Mouse (Mus musculus) telencephalon, adult 2 months (tissue): ENCODE measurements around the gene Arl5a.

Source experiments
- DNase-seq: peaks from one replicate; pipeline ENCODE4 v3.0.0-alpha.2; 2011; ENCODE audit warnings: low read depth, low spot score

The Arl5a gene

DNA sequence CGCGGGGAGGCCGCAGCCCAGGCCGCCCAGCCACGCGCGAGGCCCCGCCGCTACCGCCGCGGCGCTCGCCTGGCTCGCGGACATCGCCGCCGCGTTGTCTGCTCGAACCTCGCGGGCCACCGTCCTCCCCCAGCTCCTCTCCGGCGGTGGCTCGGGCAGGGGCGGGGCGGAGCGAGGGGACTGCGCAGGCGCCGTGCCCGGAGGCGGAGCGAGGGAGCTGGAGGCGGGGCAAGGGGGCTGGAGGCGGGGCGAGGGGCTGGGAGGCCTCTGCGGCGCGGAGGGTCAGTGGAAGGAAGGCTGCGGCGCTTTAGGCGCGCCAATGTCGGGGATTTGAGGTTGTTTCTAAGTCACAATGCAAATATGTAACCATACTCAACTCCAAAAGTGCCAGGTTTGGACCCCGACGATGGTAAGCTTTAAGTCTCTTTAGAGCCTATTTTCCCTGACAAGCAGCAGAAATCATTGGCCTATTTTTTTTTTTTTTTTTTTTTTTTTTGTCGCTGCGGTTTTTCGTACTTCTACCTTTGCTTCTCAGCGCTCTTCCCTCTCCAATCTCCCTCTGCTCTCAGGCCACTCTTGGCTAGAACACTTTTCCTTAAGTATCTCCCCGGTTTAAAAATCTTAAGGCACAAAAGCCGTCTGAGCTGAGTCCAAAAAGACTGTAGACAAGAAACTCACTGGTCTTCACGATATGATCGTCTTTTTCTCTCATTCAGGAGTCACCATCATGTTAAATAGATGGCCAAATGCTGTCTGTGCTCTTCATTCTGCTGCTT is at the start of gene Arl5a:
TSS of gene Arl5a (minus strand) at position 155 of the 776 bp plus-strand sequence.
- peak; percentile 83 for DNase-seq

DNA sequence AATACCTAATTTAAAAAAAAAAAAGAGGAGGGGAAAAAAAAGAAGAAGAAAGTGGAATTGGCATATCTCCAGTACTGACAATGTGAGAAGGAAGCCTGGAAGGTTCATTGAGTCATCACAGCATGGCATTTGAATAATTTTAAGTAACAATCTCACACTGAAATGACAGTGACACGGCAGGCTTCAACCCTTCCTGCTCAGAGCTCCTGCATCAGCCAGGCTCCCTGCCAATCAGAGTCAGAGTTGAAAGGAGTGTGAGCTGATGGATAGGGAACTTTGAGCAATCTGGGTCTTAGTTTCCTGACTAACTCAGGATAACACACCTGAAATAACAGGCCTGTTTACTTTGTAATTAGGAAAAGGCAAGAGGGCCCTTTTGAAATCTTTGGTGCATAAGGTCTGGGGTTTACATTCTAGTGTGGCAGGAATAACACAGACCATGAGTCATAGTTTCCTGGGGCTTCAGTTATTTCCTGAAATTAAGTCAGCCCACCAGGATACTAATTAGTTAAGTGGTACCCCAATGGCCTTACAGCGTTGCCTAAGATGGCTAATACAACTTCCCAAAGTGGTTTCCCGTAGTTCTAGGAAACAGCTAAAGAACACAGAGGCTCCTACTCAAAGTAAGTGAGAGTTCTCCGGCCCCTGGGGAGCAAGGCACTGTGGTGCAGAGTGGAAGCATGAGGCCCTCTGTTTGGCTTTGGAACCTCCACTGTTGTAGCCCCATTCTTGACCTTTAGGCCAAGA is 47.0 kb upstream of the Arl5a start:
- no peak for DNase-seq

- DNase-seq: no peak
Observed at GRCm38 (mm10) chr2:52470044-52470560, 45.4 kb upstream of the Arl5a start.

- no peak for DNase-seq
Observed at GRCm38 (mm10) chr2:52467629-52468028, 42.9 kb upstream of the Arl5a start.

DNA sequence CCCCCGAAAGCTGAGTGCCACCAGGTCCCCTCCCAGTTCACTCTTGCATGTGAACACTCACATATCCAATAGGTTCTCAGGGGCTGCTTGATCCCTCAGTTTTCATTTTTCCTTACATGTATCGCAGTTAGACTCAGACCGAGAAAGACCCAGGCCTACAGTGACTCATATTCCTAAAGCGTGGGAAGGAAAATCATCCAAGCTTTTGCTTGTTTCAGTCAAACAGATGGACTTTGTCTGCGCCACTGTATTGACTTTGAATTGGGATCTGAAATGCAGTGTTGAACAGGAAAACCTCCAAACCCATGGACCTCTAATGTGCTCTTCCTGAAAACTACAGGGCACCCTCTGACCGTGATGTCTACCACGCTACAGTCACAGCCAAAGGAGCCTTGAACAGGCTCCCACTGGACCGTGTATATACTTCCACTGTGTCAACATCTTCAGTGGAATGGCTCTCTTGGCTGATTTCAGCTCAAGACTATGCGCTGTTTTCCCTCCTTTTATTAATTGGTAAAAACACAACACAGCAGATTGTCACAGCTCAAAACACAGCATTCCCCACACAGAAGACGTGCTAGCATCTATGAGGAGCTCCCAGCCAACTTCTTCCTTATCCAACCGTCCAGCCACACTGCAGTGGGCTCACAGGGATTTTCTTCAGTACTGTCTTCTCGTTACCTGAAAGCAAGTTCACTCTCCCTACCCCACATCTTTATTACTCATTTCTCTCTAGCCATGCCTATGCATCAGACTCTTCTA is 36.7 kb upstream of the Arl5a start:
- DNase-seq: peak; percentile 28

GRCm38 (mm10) chr2:52455606-52456479 is 31.1 kb upstream of the Arl5a start:
- DNase-seq: no peak

DNA sequence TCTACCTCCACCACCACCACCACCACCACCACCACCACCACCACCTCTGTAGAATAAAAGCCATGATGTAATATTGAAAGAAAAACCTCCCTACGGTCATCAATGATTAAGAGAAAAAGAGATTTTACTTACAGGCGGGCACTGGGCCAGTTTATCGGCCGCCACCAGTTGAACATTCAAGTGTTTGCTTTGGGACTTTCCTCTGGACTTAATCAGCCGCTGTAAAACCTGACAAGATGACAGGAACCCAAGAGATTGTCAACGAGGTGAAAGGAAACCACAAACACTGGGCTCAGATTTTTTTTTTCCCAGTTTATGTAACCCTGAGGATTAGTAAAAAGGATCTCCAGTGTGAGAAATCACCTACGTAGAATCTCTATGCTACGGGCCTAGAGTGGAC is 25.1 kb upstream of the Arl5a start:
- no peak for DNase-seq

GRCm38 (mm10) chr2:52448916-52449315 is 24.2 kb upstream of the Arl5a start:
- no peak for DNase-seq

DNA sequence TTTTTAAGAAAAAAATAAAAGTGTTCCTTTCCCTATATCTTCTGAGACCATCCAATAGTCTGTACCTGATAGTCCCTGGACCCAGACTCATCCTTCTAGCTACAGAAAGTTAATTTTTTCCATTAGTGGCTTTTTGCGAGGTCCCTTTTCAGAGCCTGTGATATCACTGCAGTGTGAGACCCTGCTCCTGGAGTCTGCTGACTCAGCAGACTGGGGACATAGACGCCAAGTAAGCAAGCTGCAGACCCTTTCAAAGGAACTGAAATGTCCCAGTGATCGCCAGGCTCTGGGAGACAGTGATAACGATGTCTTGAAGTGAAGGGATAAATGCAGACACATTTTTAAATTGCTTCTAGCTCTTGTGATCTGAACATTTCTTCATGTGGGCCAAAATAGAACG is 21.9 kb upstream of the Arl5a start:
- no peak for DNase-seq

GRCm38 (mm10) chr2:52442125-52442524 is 17.4 kb upstream of the Arl5a start:
- DNase-seq: no peak

- no peak for DNase-seq
Observed at GRCm38 (mm10) chr2:52440420-52441015, 15.8 kb upstream of the Arl5a start.

GRCm38 (mm10) chr2:52438437-52438836 is 13.7 kb upstream of the Arl5a start:
- no peak for DNase-seq

- no peak for DNase-seq
Observed at GRCm38 (mm10) chr2:52438013-52438412, 13.3 kb upstream of the Arl5a start.

- DNase-seq: no peak
Observed at GRCm38 (mm10) chr2:52435919-52436632, 11.4 kb upstream of the Arl5a start.

- DNase-seq: no peak
Observed at GRCm38 (mm10) chr2:52433365-52433764, 8.7 kb upstream of the Arl5a start.

DNA sequence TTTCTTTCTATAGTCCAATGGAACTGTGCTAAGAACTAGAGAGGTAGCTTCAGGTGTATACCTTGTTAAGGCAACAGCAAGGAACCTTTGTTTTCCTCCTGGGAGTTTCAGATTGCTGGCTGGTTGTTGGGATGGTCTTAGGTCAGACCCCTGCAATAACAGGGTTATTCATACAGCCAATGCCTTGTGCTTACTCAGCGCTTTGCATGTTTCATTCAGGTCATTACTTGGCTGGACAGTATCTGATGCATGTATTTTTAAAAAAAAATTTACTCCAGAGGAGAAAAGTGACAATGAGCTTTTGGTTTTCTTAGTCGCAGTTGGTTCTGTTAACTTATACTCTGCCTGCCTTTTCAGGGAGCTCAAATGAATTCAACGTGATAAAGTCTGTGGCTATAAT is 2.7 kb upstream of the Arl5a start:
- DNase-seq: no peak

- no peak for DNase-seq
Observed at GRCm38 (mm10) chr2:52426041-52426440, 1.3 kb upstream of the Arl5a start.

DNA sequence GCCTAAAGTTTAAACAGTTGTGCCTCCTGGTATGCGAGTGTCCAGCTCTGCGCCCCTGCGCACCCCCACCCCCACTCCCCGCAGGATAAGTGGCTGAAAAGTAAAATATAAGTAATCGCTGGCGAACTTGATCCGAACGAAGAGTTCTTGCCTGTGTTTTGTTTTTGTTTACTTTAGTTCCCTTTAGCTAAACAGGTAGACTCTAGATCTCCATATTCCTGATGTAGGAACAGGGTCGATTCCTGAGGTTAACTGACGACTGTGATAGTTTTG is 758 bp upstream of the Arl5a start:
- no peak for DNase-seq

- no peak for DNase-seq
Observed at GRCm38 (mm10) chr2:52424248-52424728, 413 bp downstream of the Arl5a start.

DNA sequence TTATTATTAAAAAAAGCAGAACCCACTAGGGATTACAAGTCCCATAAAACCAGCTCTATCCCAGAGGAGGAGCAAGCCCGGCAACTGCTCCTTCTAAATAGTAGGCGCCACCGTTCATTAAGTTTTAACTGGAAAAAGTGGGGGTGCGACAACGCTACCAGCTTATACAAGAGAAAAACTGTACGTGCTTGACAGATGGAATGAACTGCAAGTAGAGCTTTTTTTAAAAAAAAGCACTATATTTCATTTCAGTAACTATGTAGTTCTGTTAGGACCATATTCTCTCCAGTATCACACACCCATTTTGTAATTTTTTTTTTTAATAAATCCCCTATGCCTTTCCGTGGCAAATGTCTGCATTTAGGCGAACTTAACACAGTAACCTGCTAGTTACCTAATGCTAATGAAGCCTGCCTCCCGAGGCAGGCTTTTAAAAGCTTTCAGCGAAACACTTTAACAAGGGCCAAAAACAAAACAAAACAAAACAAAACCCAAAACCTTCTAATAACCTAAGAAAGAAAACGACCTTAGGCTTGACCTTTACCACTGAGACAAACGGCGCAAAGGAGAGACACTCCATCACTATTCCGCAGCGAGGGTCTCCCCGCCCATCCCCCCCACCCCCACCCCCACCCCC is 972 bp downstream of the Arl5a start:
- DNase-seq: no peak
